Mouse (Mus musculus): Measurements from ENCODE around the gene M6pr.
A peak's percentile ranks its signal among the peaks of the same experiment; 100 is the strongest.
"Not testable (repeated sequence)": the region's sequence is repeated elsewhere in the genome, so short reads cannot be mapped to it uniquely, and the experiment has no call there.

M6pr gene

GRCm38 (mm10) chr6:122343719-122344118 lies 35.2 kb downstream of the M6pr start:
- peak; percentile 17 to 23 for DNase-seq

GRCm38 (mm10) chr6:122344386-122345116 lies 36.0 kb downstream of the M6pr start:
- peak in 1 of 2 experiments; percentile 11 for DNase-seq

DNA sequence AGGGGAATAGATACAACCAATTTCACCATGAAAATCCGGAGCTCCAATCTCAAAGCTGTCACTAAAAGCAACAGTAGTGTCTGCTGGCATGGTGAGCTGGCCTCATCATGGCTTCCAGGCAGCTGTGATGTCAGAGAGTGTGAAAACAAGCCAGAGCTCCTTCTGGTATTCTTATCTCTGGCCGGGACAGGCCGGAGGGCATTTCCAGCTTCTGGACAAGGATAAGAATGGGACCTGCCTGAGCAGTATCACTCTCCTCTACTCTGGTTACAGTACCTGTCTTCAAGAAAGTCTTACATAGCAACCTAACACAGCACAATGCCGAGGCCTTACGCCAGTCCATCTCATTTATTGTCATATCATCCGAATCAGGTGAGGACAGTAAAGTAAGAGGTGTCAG lies 37.2 kb downstream of the M6pr start:
- DNase-seq = no peak

DNA sequence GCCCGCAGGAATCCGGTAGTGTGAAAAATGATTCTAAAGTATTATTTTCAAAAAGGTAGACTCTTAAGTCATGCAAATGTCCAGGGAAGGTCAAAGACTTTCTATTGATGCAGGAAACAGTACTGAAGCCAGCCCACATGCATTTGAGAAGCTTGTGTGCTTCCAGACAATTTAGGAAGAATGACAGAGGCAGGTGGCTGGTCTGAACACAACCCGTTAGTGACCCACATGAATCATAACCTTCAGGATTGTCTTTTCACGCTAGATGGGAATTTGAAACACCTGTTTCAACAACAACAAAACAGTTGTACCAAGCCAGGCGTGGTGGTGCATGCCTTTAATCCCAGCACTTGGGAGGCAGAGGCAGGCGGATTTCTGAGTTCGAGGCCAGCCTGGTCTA lies 37.9 kb downstream of the M6pr start:
- DNase-seq = no peak

DNA sequence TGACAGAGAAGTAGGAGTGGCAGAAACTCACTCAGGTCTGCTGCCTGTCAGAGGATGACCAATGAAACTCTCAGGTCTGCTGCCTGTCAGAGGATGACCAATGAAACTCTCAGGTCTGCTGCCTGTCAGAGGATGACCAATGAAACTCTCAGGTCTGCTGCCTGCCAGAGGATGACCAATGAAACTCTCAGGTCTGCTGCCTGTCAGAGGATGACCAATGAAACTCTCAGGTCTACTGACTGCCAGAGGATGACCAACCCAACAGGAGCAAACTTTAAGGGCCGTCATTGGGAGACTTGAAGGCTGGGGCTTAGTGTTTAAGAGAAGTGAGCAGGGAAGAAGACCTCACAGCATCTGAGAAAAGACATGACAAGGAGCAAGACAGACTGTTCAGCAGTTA lies 38.8 kb downstream of the M6pr start:
- DNase-seq = not testable (repeated sequence)

- no peak for DNase-seq
Observed at GRCm38 (mm10) chr6:122355909-122356308, 47.4 kb downstream of the M6pr start.

DNA sequence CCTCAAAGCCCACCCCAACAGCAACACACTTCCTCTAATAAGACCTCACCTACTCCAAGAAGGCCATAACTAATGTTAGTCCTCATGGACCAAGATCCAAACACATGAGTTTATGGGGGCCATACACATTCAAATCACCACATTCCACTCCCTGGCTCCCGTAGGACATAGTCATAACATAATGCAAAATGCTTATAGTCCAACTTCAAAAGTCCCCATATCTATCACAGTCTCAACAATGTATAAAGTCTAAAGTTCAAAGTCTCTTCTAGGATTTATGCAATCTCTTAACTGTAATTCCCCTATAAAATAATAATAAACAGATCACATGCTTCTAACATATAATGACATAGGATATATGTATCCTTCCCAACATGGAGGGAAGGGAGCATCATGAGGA lies 48.6 kb downstream of the M6pr start:
- no peak for DNase-seq

GRCm38 (mm10) chr6:122365706-122366105 lies 57.2 kb downstream of the M6pr start:
- DNase-seq = no peak

GRCm38 (mm10) chr6:122366287-122366686 lies 57.8 kb downstream of the M6pr start:
- DNase-seq = no peak

DNA sequence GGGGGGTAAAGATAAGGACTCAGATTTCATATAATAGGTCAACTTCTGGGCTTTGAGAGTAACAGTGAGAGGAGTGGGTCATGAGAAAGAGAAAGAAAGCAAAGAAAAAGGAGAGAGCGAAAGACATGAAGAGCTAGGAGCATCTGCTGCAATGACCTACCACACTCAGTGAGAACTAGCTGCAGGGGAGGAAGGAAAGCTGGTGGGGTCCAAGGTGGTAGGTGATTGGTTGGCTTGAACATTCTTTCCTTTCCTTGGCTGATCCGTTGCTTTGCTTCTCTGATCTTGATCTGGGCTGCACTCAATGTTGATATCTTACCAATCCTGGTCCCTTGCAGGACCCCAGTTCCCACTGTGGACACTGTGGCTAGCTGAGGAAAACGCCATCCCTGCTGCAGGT lies 58.5 kb downstream of the M6pr start:
- DNase-seq = no peak

All from B cell, adult 2 months (primary cell).